Mouse (Mus musculus): Measurements from ENCODE around the gene Itgam. TPM values are rescaled to one million over a fixed set of nuclear protein-coding genes. Genes with fewer than 3 reads are reported as not detected.

The Itgam gene
- polyA plus RNA-seq, 1 experiment from 2014 or later: 0.63 TPM

- no peaks in the 10 kb centered on the region for H3K4me1 ChIP-seq (ENCODE audit: control insufficient read depth in 2 of 2, insufficient read depth in 2 of 2, low read length in 2 of 2)
- H3K4me3 ChIP-seq (ENCODE audit: control insufficient read depth in 1 of 2, insufficient read depth in 1 of 2, low read depth in 1 of 2, low read length in 2 of 2): no peak overlapping the region
- H3K27ac ChIP-seq (replicated peaks in 1 of 2; ENCODE audit: control insufficient read depth in 1 of 2, insufficient read depth in 1 of 2, low read depth in 2 of 2, low read length in 2 of 2): no peak overlapping the region
- no peak overlapping the region for H3K9ac ChIP-seq (ENCODE audit: low read length)
- 90% methylated on average over 4 of the region's 4 CpGs for WGBS
- no peak for ATAC-seq (ENCODE audit: insufficient number of reproducible peaks, insufficient read depth, low FRiP score, low read depth)
- H3K27me3 ChIP-seq (ENCODE audit: control insufficient read depth, insufficient read depth, low read length): no peaks in the 10 kb centered on the region
- H3K4me2 ChIP-seq (ENCODE audit: low read length): no peak overlapping the region
- H3K9me3 ChIP-seq (ENCODE audit: control insufficient read depth, low read length): no peaks in the 10 kb centered on the region
- H3K36me3 ChIP-seq (ENCODE audit: control insufficient read depth, insufficient read depth, low read length): no peaks in the 10 kb centered on the region
These were observed 101.6 kb downstream of the Itgam start for GRCm38 (mm10) chr7:128164001-128164400.

- H3K27ac ChIP-seq (replicated peaks in 1 of 2; ENCODE audit: control insufficient read depth in 1 of 2, insufficient read depth in 1 of 2, low read depth in 2 of 2, low read length in 2 of 2): no peak overlapping the region
- no peak overlapping the region for H3K9ac ChIP-seq (ENCODE audit: low read length)
- no peaks in the 10 kb centered on the region for H3K4me1 ChIP-seq (ENCODE audit: control insufficient read depth in 2 of 2, insufficient read depth in 2 of 2, low read length in 2 of 2)
- 81% methylated on average over 7 of the region's 7 CpGs for WGBS
- no peak overlapping the region for H3K4me2 ChIP-seq (ENCODE audit: low read length)
- ATAC-seq (ENCODE audit: insufficient number of reproducible peaks, insufficient read depth, low FRiP score, low read depth): no peak
- no peaks in the 10 kb centered on the region for H3K36me3 ChIP-seq (ENCODE audit: control insufficient read depth, insufficient read depth, low read length)
- H3K4me3 ChIP-seq (ENCODE audit: control insufficient read depth in 1 of 2, insufficient read depth in 1 of 2, low read depth in 1 of 2, low read length in 2 of 2): no peak overlapping the region
- no peaks in the 10 kb centered on the region for H3K27me3 ChIP-seq (ENCODE audit: control insufficient read depth, insufficient read depth, low read length)
- H3K9me3 ChIP-seq (ENCODE audit: control insufficient read depth, low read length): no peaks in the 10 kb centered on the region
These were observed 104.0 kb downstream of the Itgam start for GRCm38 (mm10) chr7:128166391-128166790.

Other genes with a start within 250 kb of the Itgam start
- gene Stx4a, start 238.3 kb upstream of the Itgam start, polyA plus RNA-seq (2014; fragmentation: Nextera tagmentation; extraction: Ambion mirVana): 25.8 and 28.8 TPM in 2 replicates
- gene Stx1b, start 238.1 kb upstream of the Itgam start, polyA plus RNA-seq (2014; fragmentation: Nextera tagmentation; extraction: Ambion mirVana): 1.0 and 1.2 TPM in 2 replicates
- 8.8 and 8.9 TPM in 2 replicates for gene Zfp646, start 186.4 kb upstream of the Itgam start, polyA plus RNA-seq (2014; fragmentation: Nextera tagmentation; extraction: Ambion mirVana)
- 6.8 and 7.4 TPM in 2 replicates for gene Zfp668, start 185.8 kb upstream of the Itgam start, polyA plus RNA-seq (2014; fragmentation: Nextera tagmentation; extraction: Ambion mirVana)
- 0.66 and 1.3 TPM in 2 replicates for gene Prss53, start 171.7 kb upstream of the Itgam start, polyA plus RNA-seq (2014; fragmentation: Nextera tagmentation; extraction: Ambion mirVana)
- not detected in 2 replicates for gene Gm21974, start 167.2 kb upstream of the Itgam start, polyA plus RNA-seq (2014; fragmentation: Nextera tagmentation; extraction: Ambion mirVana)
- gene Vkorc1, start 167.0 kb upstream of the Itgam start, polyA plus RNA-seq (2014; fragmentation: Nextera tagmentation; extraction: Ambion mirVana): 121 and 142 TPM in 2 replicates
- gene Bckdk, start 158.6 kb upstream of the Itgam start, polyA plus RNA-seq (2014; fragmentation: Nextera tagmentation; extraction: Ambion mirVana): 167 and 178 TPM in 2 replicates
- 28.3 and 28.7 TPM in 2 replicates for gene Kat8, start 150.1 kb upstream of the Itgam start, polyA plus RNA-seq (2014; fragmentation: Nextera tagmentation; extraction: Ambion mirVana)
- 0.23 and 0.62 TPM in 2 replicates for gene Prss8, start 132.5 kb upstream of the Itgam start, polyA plus RNA-seq (2014; fragmentation: Nextera tagmentation; extraction: Ambion mirVana)
- 9.2 and 10.1 TPM in 2 replicates for gene Prss36, start 115.9 kb upstream of the Itgam start, polyA plus RNA-seq (2014; fragmentation: Nextera tagmentation; extraction: Ambion mirVana)
- 40.6 and 41.0 TPM in 2 replicates for gene Fus, start 95.2 kb upstream of the Itgam start, polyA plus RNA-seq (2014; fragmentation: Nextera tagmentation; extraction: Ambion mirVana)
- 58.6 and 59.9 TPM in 2 replicates for gene Pycard, start 68.8 kb upstream of the Itgam start, polyA plus RNA-seq (2014; fragmentation: Nextera tagmentation; extraction: Ambion mirVana)
- gene Trim72, start 58.7 kb upstream of the Itgam start, polyA plus RNA-seq (2014; fragmentation: Nextera tagmentation; extraction: Ambion mirVana): 0.38 and 0.54 TPM in 2 replicates
- gene Gm49368, start within 50 bp of the Itgam start, polyA plus RNA-seq (2014; fragmentation: Nextera tagmentation; extraction: Ambion mirVana): not detected in 2 replicates
- 0.14 and 0.35 TPM in 2 replicates for gene Itgax, start 66.9 kb downstream of the Itgam start, polyA plus RNA-seq (2014; fragmentation: Nextera tagmentation; extraction: Ambion mirVana)
- gene Itgad, start 91.7 kb downstream of the Itgam start, polyA plus RNA-seq (2014; fragmentation: Nextera tagmentation; extraction: Ambion mirVana): 0.44 and 0.45 TPM in 2 replicates
- 917 and 1,008 TPM in 2 replicates for gene Cox6a2, start 143.7 kb downstream of the Itgam start, polyA plus RNA-seq (2014; fragmentation: Nextera tagmentation; extraction: Ambion mirVana)
- 8.2 and 8.5 TPM in 2 replicates for gene Armc5, start 174.7 kb downstream of the Itgam start, polyA plus RNA-seq (2014; fragmentation: Nextera tagmentation; extraction: Ambion mirVana)
- gene 9130023H24Rik, start 175.4 kb downstream of the Itgam start, polyA plus RNA-seq (2014; fragmentation: Nextera tagmentation; extraction: Ambion mirVana): 6.4 and 7.4 TPM in 2 replicates
- 147 and 153 TPM in 2 replicates for gene Tgfb1i1, start 184.2 kb downstream of the Itgam start, polyA plus RNA-seq (2014; fragmentation: Nextera tagmentation; extraction: Ambion mirVana)
- gene Slc5a2, start 203.0 kb downstream of the Itgam start, polyA plus RNA-seq (2014; fragmentation: Nextera tagmentation; extraction: Ambion mirVana): 0.22 and 0.36 TPM in 2 replicates
- 15.1 and 16.3 TPM in 2 replicates for gene BC017158, start 235.5 kb downstream of the Itgam start, polyA plus RNA-seq (2014; fragmentation: Nextera tagmentation; extraction: Ambion mirVana)